31 mouse cellular contexts compared by ENCODE assay signal in genomic region chr9:103276876-103277275, GRCm38 (mm10). TPM values are rescaled to one million over a fixed set of nuclear protein-coding genes. Genes with fewer than 3 reads are reported as not detected.
A peak's percentile ranks its signal among the peaks of the same experiment; 100 is the strongest.
DNase-seq lines count a peak whose midpoint lies in the region; ATAC-seq and TF ChIP-seq lines count a peak whose summit lies in the region.
"Had no signal": no experiment of that assay in that cellular context is flagged by ENCODE, and none has a peak within 500 bp of the region (broad histone marks: within the 10 kb centered on the region; RNA-seq: fewer than 3 reads in every experiment).

No protein-coding gene starts in this region.

- H3K4me1 ChIP-seq in heart, embryonic 11.5 days (ENCODE audit: control insufficient read depth, insufficient read depth, low read length): no peaks in the 10 kb centered on the region
- H3K4me1 ChIP-seq in liver, embryonic 13.5 days (replicated peaks): peaks cover 36% of the 10 kb centered on the region
- peaks cover 19% of the 10 kb centered on the region for H3K4me1 ChIP-seq in liver, embryonic 11.5 days (replicated peaks; ENCODE audit: control insufficient read depth, insufficient read depth, low read length)
- no peaks in the 10 kb centered on the region for H3K4me1 ChIP-seq in ES-E14 (ENCODE audit: control insufficient read depth in 2 of 2, insufficient read depth in 2 of 2, low read length in 2 of 2, poor library complexity in 1 of 2)
- no peaks in the 10 kb centered on the region for H3K4me1 ChIP-seq in lung, adult 2 months (ENCODE audit: control insufficient read depth, insufficient read depth, low read length)
- H3K4me1 ChIP-seq: embryonic facial prominence, embryonic 13.5 days; embryonic facial prominence, embryonic 15.5 days; forebrain, embryonic 12.5 days had no signal

- no peaks in the 10 kb centered on the region; the same call in 1 of the 2 replicates for H3K9me3 ChIP-seq in heart, embryonic 11.5 days (replicated peaks; ENCODE audit: control insufficient read depth, low read length)
- H3K9me3 ChIP-seq in liver, embryonic 13.5 days (replicated peaks): no peaks in the 10 kb centered on the region
- H3K9me3 ChIP-seq in liver, embryonic 11.5 days (ENCODE audit: control insufficient read depth, low read length): no peaks in the 10 kb centered on the region
- no peaks in the 10 kb centered on the region for H3K9me3 ChIP-seq in ES-E14 (ENCODE audit: control insufficient read depth, insufficient read depth, low read depth, low read length)
- H3K9me3 ChIP-seq: embryonic facial prominence, embryonic 13.5 days; embryonic facial prominence, embryonic 15.5 days; forebrain, embryonic 10.5 days; forebrain, embryonic 12.5 days had no signal

- no peaks in the 10 kb centered on the region for H3K27me3 ChIP-seq in heart, embryonic 11.5 days (ENCODE audit: control insufficient read depth, insufficient read depth, low read length)
- H3K27me3 ChIP-seq in liver, embryonic 13.5 days: no peaks in the 10 kb centered on the region
- no peaks in the 10 kb centered on the region for H3K27me3 ChIP-seq in liver, embryonic 11.5 days (replicated peaks; ENCODE audit: control insufficient read depth, insufficient read depth, low read length)
- H3K27me3 ChIP-seq: embryonic facial prominence, embryonic 13.5 days; embryonic facial prominence, embryonic 15.5 days; forebrain, embryonic 12.5 days had no signal

- in situ Hi-C loops in ES-E14 (cut with MboI; ENCODE audit: low sequenced_read_pairs in 2 of 2, unreplicated experiment in 2 of 2): no loop called here

- no peak overlapping the region for H3K4me3 ChIP-seq in heart, embryonic 11.5 days (ENCODE audit: low read depth, low read length)
- no peak overlapping the region for H3K4me3 ChIP-seq in liver, embryonic 13.5 days (replicated peaks)
- no peak overlapping the region for H3K4me3 ChIP-seq in liver, embryonic 11.5 days (ENCODE audit: low read depth, low read length)
- H3K4me3 ChIP-seq in ES-E14 (ENCODE audit: insufficient read depth in 1 of 2, low read depth in 1 of 2, low read length in 2 of 2, poor library complexity in 1 of 2, severe bottlenecking in 1 of 2): no peak overlapping the region
- H3K4me3 ChIP-seq in lung, adult 2 months (replicated peaks; ENCODE audit: extremely low read depth, low read depth, low read length): no peak overlapping the region
- H3K4me3 ChIP-seq: embryonic facial prominence, embryonic 13.5 days; embryonic facial prominence, embryonic 15.5 days; erythroblast, embryonic 14.5 days; forebrain, embryonic 10.5 days; forebrain, embryonic 12.5 days had no signal

- no peak for TF ChIP-seq CTCF in lung, adult 2 months (IDR thresholded peaks at IDR 0.05; ENCODE audit: insufficient read depth, low read length)

- H3K36me3 ChIP-seq in heart, embryonic 11.5 days (ENCODE audit: control insufficient read depth, insufficient read depth, low read length): no peaks in the 10 kb centered on the region
- H3K36me3 ChIP-seq in liver, embryonic 13.5 days: peaks cover 95% of the 10 kb centered on the region
- no peaks in the 10 kb centered on the region; the same call in 1 of the 2 replicates for H3K36me3 ChIP-seq in liver, embryonic 11.5 days (ENCODE audit: control insufficient read depth, insufficient read depth, low read length)
- no peaks in the 10 kb centered on the region for H3K36me3 ChIP-seq in ES-E14 (ENCODE audit: control insufficient read depth, insufficient read depth, low read length, poor library complexity, severe bottlenecking)
- H3K36me3 ChIP-seq: embryonic facial prominence, embryonic 13.5 days; embryonic facial prominence, embryonic 15.5 days; forebrain, embryonic 10.5 days; forebrain, embryonic 12.5 days had no signal

- TF ChIP-seq POLR2A in lung, adult 2 months (IDR thresholded peaks at IDR 0.05; ENCODE audit: borderline replicate concordance, extremely low read depth, low read depth, low read length): no peak

- peak; percentile 64 for DNase-seq in heart, adult 11 months
- no peak for DNase-seq in liver, embryonic 13.5 days
- no peak for DNase-seq in liver, embryonic 11.5 days (ENCODE audit: low spot score)
- DNase-seq in ES-E14 (ENCODE audit: low read depth, low spot score) (no peak), ZHBTc4 (ENCODE audit: low read depth, low spot score) (peak; percentile 41)
- no peak for DNase-seq in lung, adult 2 months
- DNase-seq in gastrocnemius, postnatal 4 days (ENCODE audit: low spot score in 2 of 2): no peak
- DNase-seq: adrenal gland, adult 2 months; adrenal gland, postnatal 10 days; adrenal gland, postnatal 25 days; cerebellum, adult 11 months; cerebellum, adult 18-20 months; cerebellum, adult 8-10 months; cerebellum, adult 9-11 months; cerebellum, postnatal 14 days; cerebellum, postnatal 36 days; embryo, embryonic 11 days had no signal

- no peak overlapping the region for H3K9ac ChIP-seq in heart, embryonic 11.5 days (ENCODE audit: low read depth, low read length)
- no peak overlapping the region for H3K9ac ChIP-seq in liver, embryonic 13.5 days
- H3K9ac ChIP-seq in liver, embryonic 11.5 days (ENCODE audit: low read depth, low read length): no peak overlapping the region
- H3K9ac ChIP-seq in ES-E14 (ENCODE audit: insufficient read depth, low read depth, low read length, poor library complexity, severe bottlenecking): no peak overlapping the region
- H3K9ac ChIP-seq: embryonic facial prominence, embryonic 13.5 days; embryonic facial prominence, embryonic 15.5 days; forebrain, embryonic 12.5 days had no signal

- no peak overlapping the region for H3K27ac ChIP-seq in heart, embryonic 11.5 days (ENCODE audit: low read depth, low read length)
- peak overlapping the region; percentile 34; the same call in 1 of the 2 replicates for H3K27ac ChIP-seq in liver, embryonic 13.5 days
- no peak overlapping the region for H3K27ac ChIP-seq in liver, embryonic 11.5 days (ENCODE audit: low read depth, low read length)
- H3K27ac ChIP-seq in ES-E14 (ENCODE audit: insufficient read depth, low read depth, low read length, poor library complexity, severe bottlenecking): no peak overlapping the region
- H3K27ac ChIP-seq: embryonic facial prominence, embryonic 13.5 days; embryonic facial prominence, embryonic 15.5 days; forebrain, embryonic 10.5 days; forebrain, embryonic 12.5 days had no signal

- 85% methylated on average over 6 of the region's 6 CpGs for WGBS in heart, embryonic 11.5 days (ENCODE audit: insufficient replicate concordance)
- 81% methylated on average over 6 of the region's 6 CpGs for WGBS in liver, embryonic 13.5 days (ENCODE audit: insufficient replicate concordance)
- WGBS in liver, embryonic 11.5 days: 87% methylated on average over 6 of the region's 6 CpGs
- 86% methylated on average over 6 of the region's 6 CpGs for WGBS in lung, adult 2 months

- no peak overlapping the region for H3K4me2 ChIP-seq in heart, embryonic 11.5 days
- H3K4me2 ChIP-seq in liver, embryonic 13.5 days: no peak overlapping the region
- H3K4me2 ChIP-seq in liver, embryonic 11.5 days: no peak overlapping the region
- H3K4me2 ChIP-seq: embryonic facial prominence, embryonic 13.5 days; embryonic facial prominence, embryonic 15.5 days; forebrain, embryonic 12.5 days had no signal

- ATAC-seq in heart, embryonic 11.5 days (replicated peaks; ENCODE audit: insufficient number of reproducible peaks, low FRiP score, low TSS enrichment): no peak
- ATAC-seq in liver, embryonic 13.5 days (ENCODE audit: low read depth): no peak
- ATAC-seq in liver, embryonic 11.5 days (replicated peaks; ENCODE audit: low FRiP score): no peak
- ATAC-seq: forebrain, embryonic 14.5 days; forebrain, embryonic 16.5 days had no signal

TF ChIP-seq in ES-E14, 5 proteins besides CTCF, POLR2A, EP300 and RAD21:
- TF ChIP-seq CHD2 (IDR thresholded peaks at IDR 0.05; ENCODE audit: low read depth, low read length): no peak
- no peak for TF ChIP-seq ZNF384 (IDR thresholded peaks at IDR 0.05; ENCODE audit: low read depth, low read length)
- peak; percentile 76 for TF ChIP-seq MAFK (IDR thresholded peaks at IDR 0.05; ENCODE audit: insufficient read depth, low read depth, low read length)

RNA-seq across cellular contexts. Expression of gene 1300017J02Rik, which starts 28.0 kb away (rescaled TPM):
- polyA plus RNA-seq in heart, embryonic 11.5 days (2014; fragmentation: Nextera tagmentation; extraction: Ambion mirVana): 7.3 and 7.9 TPM in 2 replicates
- 40.7 and 41.2 TPM in 2 replicates for polyA plus RNA-seq in liver, embryonic 13.5 days (2015; fragmentation: Nextera tagmentation; extraction: Ambion mirVana)
- polyA plus RNA-seq in liver, embryonic 11.5 days (2014; fragmentation: Nextera tagmentation; extraction: Ambion mirVana): 15.4 and 16.6 TPM in 2 replicates
- total RNA-seq in ES-E14 (2012; rRNA removed): 2.1 and 3.1 TPM in 2 replicates
- polyA plus RNA-seq in lung, adult 2 months (2012; rRNA removed): 0.07 and 0.26 TPM in 2 replicates
- 1 to 10 TPM; 1.2 to 1.4 TPM for total RNA-seq in gastrocnemius, postnatal 4 days (2021)

RNA-seq across cellular contexts. Expression of gene Topbp1, which starts 28.1 kb away (rescaled TPM):
- polyA plus RNA-seq in heart, embryonic 11.5 days (2014; fragmentation: Nextera tagmentation; extraction: Ambion mirVana): 53.8 and 58.2 TPM in 2 replicates
- polyA plus RNA-seq in liver, embryonic 13.5 days (2015; fragmentation: Nextera tagmentation; extraction: Ambion mirVana): 44.7 and 52.7 TPM in 2 replicates
- polyA plus RNA-seq in liver, embryonic 11.5 days (2014; fragmentation: Nextera tagmentation; extraction: Ambion mirVana): 99.4 and 101 TPM in 2 replicates
- 104 and 120 TPM in 2 replicates for total RNA-seq in ES-E14 (2012; rRNA removed)
- polyA plus RNA-seq in lung, adult 2 months (2012; rRNA removed): 7.0 and 8.0 TPM in 2 replicates
- total RNA-seq in gastrocnemius, postnatal 4 days (2021): 10 to 100 TPM; 36.7 to 40.4 TPM

RNA-seq across cellular contexts. Expression of gene Trf, which starts 46.6 kb away (rescaled TPM):
- polyA plus RNA-seq in heart, embryonic 11.5 days (2014; fragmentation: Nextera tagmentation; extraction: Ambion mirVana): 45.7 and 88.4 TPM in 2 replicates
- 3,275 and 3,335 TPM in 2 replicates for polyA plus RNA-seq in liver, embryonic 13.5 days (2015; fragmentation: Nextera tagmentation; extraction: Ambion mirVana)
- polyA plus RNA-seq in liver, embryonic 11.5 days (2014; fragmentation: Nextera tagmentation; extraction: Ambion mirVana): 2,446 and 2,726 TPM in 2 replicates
- 9.6 and 11.9 TPM in 2 replicates for total RNA-seq in ES-E14 (2012; rRNA removed)
- polyA plus RNA-seq in lung, adult 2 months (2012; rRNA removed): 569 and 855 TPM in 2 replicates
- total RNA-seq in gastrocnemius, postnatal 4 days (2021): 10 to 100 TPM; 24.5 to 82.3 TPM
- total RNA-seq: MEL had no signal
- polyA plus RNA-seq: C2C12 had no signal

RNA-seq across cellular contexts. Expression of gene Gm20425, which starts 46.8 kb away (rescaled TPM):
- polyA plus RNA-seq in heart, embryonic 11.5 days (2014; fragmentation: Nextera tagmentation; extraction: Ambion mirVana): 0.44 and 2.0 TPM in 2 replicates
- polyA plus RNA-seq in liver, embryonic 13.5 days (2015; fragmentation: Nextera tagmentation; extraction: Ambion mirVana): 3.5 and 9.4 TPM in 2 replicates
- not detected in 2 replicates for polyA plus RNA-seq in liver, embryonic 11.5 days (2014; fragmentation: Nextera tagmentation; extraction: Ambion mirVana)
- total RNA-seq in ES-E14 (2012; rRNA removed): 0.04 and 2.0 TPM in 2 replicates
- 0.08 and 0.27 TPM in 2 replicates for polyA plus RNA-seq in lung, adult 2 months (2012; rRNA removed)
- 1 to 10 TPM; 5.7 to 8.6 TPM for total RNA-seq in gastrocnemius, postnatal 4 days (2021)
- total RNA-seq: common myeloid progenitor, adult 5-6 weeks; MEL had no signal
- polyA plus RNA-seq: adrenal gland, adult 2 months; brain, embryonic 14.5 days; C2C12; embryonic facial prominence, embryonic 11.5 days; erythroblast, embryonic 14.5 days; forebrain, embryonic 10.5 days; forebrain, embryonic 16.5 days; frontal cortex, adult 2 months had no signal

Comparison
In these comparisons a context has a peak if more than half of its experiments do, and no peak if none do; other contexts are left out.
1. DNase-seq: peak in heart, adult 11 months (single experiment) and ZHBTc4 (single experiment); none in liver, embryonic 13.5 days (single experiment), liver, embryonic 11.5 days (single experiment), ES-E14 (single experiment), lung, adult 2 months (single experiment) and gastrocnemius, postnatal 4 days (0 of 2).